Mouse (Mus musculus) intestine, embryonic 14.5 days (tissue): ENCODE results near the gene Pds5a. TPM values are rescaled to one million over a fixed set of nuclear protein-coding genes. Genes with fewer than 3 reads are reported as not detected.
A peak's percentile ranks its signal among the peaks of the same experiment; 100 is the strongest.

ENCODE experiments used
- ATAC-seq: fragments of 200-750 bp; cut with Nextera tagmentation; replicated peaks from 2 replicates; pipeline ENCODE4 v1.8.0; 2017; ENCODE audit warnings: low read depth, moderate number of reproducible peaks, moderate TSS enrichment, moderate library complexity; ENCODE audit not compliant: low FRiP score, low TSS enrichment
- DNase-seq: peaks from one replicate; pipeline ENCODE4 v3.0.0-alpha.2; 2018; ENCODE audit warnings: low spot score
- H3K27ac ChIP-seq: fragments of 300-500 bp; sonication (generic); 2 replicates; pipeline ENCODE4 v1.5.1; 2014; ENCODE audit warnings: low read depth, mild to moderate bottlenecking, control low read depth
- H3K27me3 ChIP-seq: fragments of 300-500 bp; sonication (generic); replicated peaks from 2 replicates; pipeline ENCODE4 v1.6.1; 2014; ENCODE audit warnings: low read length, control low read depth; ENCODE audit not compliant: control insufficient read depth, insufficient read depth
- H3K36me3 ChIP-seq: fragments of 300-500 bp; sonication (generic); 2 replicates; pipeline ENCODE4 v1.6.1; 2014; ENCODE audit warnings: low read length, control low read depth; ENCODE audit not compliant: control insufficient read depth, insufficient read depth
- H3K4me1 ChIP-seq: fragments of 300-500 bp; sonication (generic); replicated peaks from 2 replicates; pipeline ENCODE4 v1.6.1; 2014; ENCODE audit warnings: low read length, control low read depth, mixed read lengths; ENCODE audit not compliant: control insufficient read depth, insufficient read depth
- H3K4me2 ChIP-seq: fragments of 300-500 bp; sonication (generic); 2 replicates; pipeline ENCODE4 v1.6.1; 2014; ENCODE audit warnings: low read length
- H3K4me3 ChIP-seq: fragments of 300-500 bp; sonication (generic); 2 replicates; pipeline ENCODE4 v1.5.1; 2014; ENCODE audit warnings: low read depth, low read length, control low read depth, mixed read lengths
- H3K9ac ChIP-seq: fragments of 300-500 bp; sonication (generic); 2 replicates; pipeline ENCODE4 v1.6.1; 2014; ENCODE audit warnings: mild to moderate bottlenecking, low read length
- H3K9me3 ChIP-seq: fragments of 300-500 bp; sonication (generic); 2 replicates; pipeline ENCODE4 v1.6.1; 2016; ENCODE audit warnings: low read length, control low read depth; ENCODE audit not compliant: control insufficient read depth
- WGBS: fragments of 180-500 bp; shearing (Covaris S2); extraction: QIAGEN DNeasy Blood & Tissue Kit; methylation state at CpG from one replicate; pipeline ENCODE4 v1.1.7; 2014; 5-methylcytosine and 5-hydroxymethylcytosine counted together
- polyA plus RNA-seq: library from polyadenylated mRNA; unstranded; fragments of >200 nt; fragmentation: Nextera tagmentation; extraction: Ambion mirVana; gene quantifications from 2 replicates; pipeline ENCODE4 v1.2.1, GENCODE M21; 2014

The Pds5a gene
- polyA plus RNA-seq, 1 experiment from 2014 or later: 88.7 TPM

GRCm38 (mm10) chr5:65717063-65717902, 19.2 kb upstream of the Pds5a start:
- Histone ChIP-seq H3K27me3 (no peaks in the 10 kb centered on the region), H3K9ac (no peak overlapping the region), H3K27ac (no peak overlapping the region), H3K36me3 (no peaks in the 10 kb centered on the region), H3K4me1 (no peaks in the 10 kb centered on the region), H3K4me3 (no peak overlapping the region), H3K9me3 (no peaks in the 10 kb centered on the region), H3K4me2 (no peak overlapping the region)
- 80% methylated on average over 18 of the region's 18 CpGs for WGBS
- ATAC-seq: no peak
- DNase-seq: no peak

DNA sequence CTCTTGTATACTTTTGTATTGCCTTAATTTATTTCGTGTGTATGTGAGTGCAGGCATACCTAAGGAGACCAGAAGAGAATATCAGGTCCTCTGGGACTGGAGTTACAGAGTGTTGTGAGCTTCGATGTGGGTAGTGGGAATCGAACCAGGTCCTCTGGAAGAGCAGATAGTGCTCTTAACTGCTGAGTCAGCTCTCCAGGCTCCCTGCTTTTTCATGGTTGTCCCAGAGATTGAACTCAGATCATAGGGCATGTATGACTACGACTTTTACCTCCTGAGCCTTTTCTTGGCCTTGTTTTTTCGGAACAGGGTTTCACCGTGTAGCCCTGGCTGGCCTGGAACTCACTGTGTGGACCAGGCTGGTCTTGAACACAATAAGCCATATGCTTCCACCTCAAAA, 17.0 kb upstream of the Pds5a start:
- 90% methylated on average over 6 of the region's 6 CpGs for WGBS
- H3K36me3 ChIP-seq: no peaks in the 10 kb centered on the region
- H3K4me3 ChIP-seq: no peak overlapping the region
- no peaks in the 10 kb centered on the region for H3K4me1 ChIP-seq
- ATAC-seq (no peak), DNase-seq (no peak)
- H3K4me2 ChIP-seq: no peak overlapping the region
- H3K27me3 ChIP-seq: no peaks in the 10 kb centered on the region
- H3K9me3 ChIP-seq: no peaks in the 10 kb centered on the region
- H3K27ac ChIP-seq: no peak overlapping the region
- H3K9ac ChIP-seq: no peak overlapping the region

DNA sequence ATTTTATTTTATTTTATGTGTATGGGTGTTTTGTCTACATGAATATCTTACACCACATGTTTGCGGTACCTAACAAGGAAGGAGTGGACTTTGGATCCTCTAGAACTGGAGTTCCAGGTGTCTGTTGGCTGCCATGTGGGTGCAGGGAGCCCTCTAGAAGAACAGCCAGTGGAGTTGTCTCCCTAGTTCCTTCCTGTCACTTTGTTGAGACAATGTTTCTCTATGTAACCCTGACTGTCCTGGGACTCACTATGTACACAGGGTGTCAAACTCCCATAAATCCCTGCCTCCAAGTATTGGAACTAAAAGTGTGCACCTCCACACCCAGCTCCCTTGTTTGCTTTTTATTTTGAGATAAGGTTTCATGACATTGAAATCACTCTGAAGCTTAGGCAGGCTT, 13.4 kb upstream of the Pds5a start:
- DNase-seq (no peak), ATAC-seq (peak; percentile 89)
- no peak overlapping the region for H3K4me2 ChIP-seq
- H3K4me3 ChIP-seq: no peak overlapping the region
- no peaks in the 10 kb centered on the region for H3K9me3 ChIP-seq
- no peak overlapping the region for H3K27ac ChIP-seq
- WGBS: 79% methylated on average over 1 of the region's 1 CpGs
- H3K9ac ChIP-seq: no peak overlapping the region
- H3K4me1 ChIP-seq: no peaks in the 10 kb centered on the region
- no peaks in the 10 kb centered on the region for H3K27me3 ChIP-seq
- no peaks in the 10 kb centered on the region for H3K36me3 ChIP-seq

- no peak overlapping the region for H3K4me2 ChIP-seq
- DNase-seq (no peak), ATAC-seq (no peak)
- no peak overlapping the region for H3K4me3 ChIP-seq
- no peaks in the 10 kb centered on the region for H3K36me3 ChIP-seq
- H3K4me1 ChIP-seq: no peaks in the 10 kb centered on the region
- H3K9me3 ChIP-seq: no peaks in the 10 kb centered on the region
- no peak overlapping the region for H3K9ac ChIP-seq
- WGBS: 50% methylated on average over 8 of the region's 8 CpGs
- H3K27ac ChIP-seq: no peak overlapping the region
- H3K27me3 ChIP-seq: no peaks in the 10 kb centered on the region
Measured at GRCm38 (mm10) chr5:65710267-65710666, 12.2 kb upstream of the Pds5a start.

DNA sequence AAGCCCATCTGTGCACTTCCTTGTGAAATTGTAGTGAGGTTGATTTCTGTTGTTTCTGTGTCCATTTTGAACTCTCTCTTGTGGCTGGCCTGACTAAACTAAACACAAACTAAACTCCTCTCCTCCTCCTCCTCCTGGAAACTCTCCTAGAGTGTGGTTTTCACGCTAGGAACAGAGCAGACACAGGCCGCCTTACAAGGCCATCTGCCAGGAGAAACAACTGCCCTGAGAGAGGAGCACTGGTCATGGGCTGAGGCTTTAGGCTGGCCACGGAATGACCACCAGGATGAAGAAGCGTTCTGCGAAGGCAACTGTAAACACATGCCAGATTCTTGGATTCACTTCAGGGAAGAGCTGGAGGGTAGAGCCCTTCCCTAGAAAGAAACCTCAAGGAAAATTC, 8.9 kb upstream of the Pds5a start:
- Histone ChIP-seq H3K4me2 (no peak overlapping the region), H3K36me3 (no peaks in the 10 kb centered on the region), H3K27me3 (no peaks in the 10 kb centered on the region), H3K4me1 (no peaks in the 10 kb centered on the region), H3K9me3 (no peaks in the 10 kb centered on the region), H3K9ac (no peak overlapping the region), H3K27ac (no peak overlapping the region), H3K4me3 (no peak overlapping the region)
- no peak for ATAC-seq
- 55% methylated on average over 5 of the region's 5 CpGs for WGBS
- DNase-seq: no peak

GRCm38 (mm10) chr5:65706171-65706570, 8.1 kb upstream of the Pds5a start:
- H3K4me2 ChIP-seq: no peak overlapping the region
- ATAC-seq: no peak
- H3K27me3 ChIP-seq: no peaks in the 10 kb centered on the region
- no peak overlapping the region for H3K27ac ChIP-seq
- WGBS: 76% methylated on average over 4 of the region's 4 CpGs
- no peak for DNase-seq
- no peaks in the 10 kb centered on the region for H3K4me1 ChIP-seq
- no peaks in the 10 kb centered on the region for H3K9me3 ChIP-seq
- no peaks in the 10 kb centered on the region for H3K36me3 ChIP-seq
- no peak overlapping the region for H3K9ac ChIP-seq
- no peak overlapping the region for H3K4me3 ChIP-seq

DNA sequence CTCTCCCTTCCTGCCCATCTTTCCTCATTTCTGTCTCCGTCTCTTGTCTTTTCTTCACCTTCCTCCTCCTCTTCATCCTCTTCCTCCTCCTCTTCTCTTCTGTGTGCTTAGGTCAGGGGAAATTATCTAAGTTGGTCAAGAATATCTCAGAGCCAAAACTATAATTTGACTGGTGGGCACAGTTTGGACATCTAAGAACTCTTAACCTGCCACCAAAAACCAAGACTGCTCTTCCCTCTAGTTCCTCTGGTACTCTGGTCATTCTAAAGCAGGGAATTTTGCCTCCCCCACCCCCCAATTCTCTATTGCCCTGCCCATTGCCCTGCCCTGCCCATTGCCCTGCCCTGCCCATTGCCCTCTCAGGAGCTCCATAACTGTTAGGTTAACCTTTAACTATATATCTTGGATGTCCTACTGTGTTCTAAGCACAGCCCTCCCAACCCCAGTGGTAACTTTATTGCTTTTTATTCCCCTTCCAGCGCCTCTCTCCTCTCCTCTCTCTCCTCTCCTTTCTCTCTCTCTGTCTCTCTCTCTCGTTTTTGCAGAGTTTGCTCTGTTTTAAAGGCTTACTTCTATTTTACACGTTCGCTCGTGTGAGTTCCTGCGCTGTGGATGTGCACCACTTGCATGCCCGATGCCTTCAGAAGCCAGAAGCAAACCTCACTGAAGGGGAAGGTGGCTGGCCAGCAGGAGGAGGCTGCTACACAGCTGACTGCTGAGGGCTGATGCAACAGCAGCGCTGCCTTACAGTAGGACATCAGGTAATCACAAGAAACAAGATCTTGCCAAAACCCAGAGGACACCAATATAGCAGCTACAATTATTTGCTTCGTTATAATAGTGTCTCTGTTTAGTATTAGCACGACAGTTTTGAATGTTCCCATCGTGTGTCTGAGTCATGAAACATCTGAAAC, 6.9 kb upstream of the Pds5a start:
- Histone ChIP-seq H3K4me2 (0 out of 2 replicates have a peak overlapping the region, but pooled peaks have one; percentile 8), H3K36me3 (no peaks in the 10 kb centered on the region), H3K27ac (no peak overlapping the region), H3K27me3 (no peaks in the 10 kb centered on the region), H3K4me3 (no peak overlapping the region), H3K9me3 (no peaks in the 10 kb centered on the region), H3K4me1 (no peaks in the 10 kb centered on the region), H3K9ac (no peak overlapping the region)
- DNase-seq: peak; percentile 54
- 64% methylated on average over 12 of the region's 12 CpGs for WGBS
- ATAC-seq: no peak

DNA sequence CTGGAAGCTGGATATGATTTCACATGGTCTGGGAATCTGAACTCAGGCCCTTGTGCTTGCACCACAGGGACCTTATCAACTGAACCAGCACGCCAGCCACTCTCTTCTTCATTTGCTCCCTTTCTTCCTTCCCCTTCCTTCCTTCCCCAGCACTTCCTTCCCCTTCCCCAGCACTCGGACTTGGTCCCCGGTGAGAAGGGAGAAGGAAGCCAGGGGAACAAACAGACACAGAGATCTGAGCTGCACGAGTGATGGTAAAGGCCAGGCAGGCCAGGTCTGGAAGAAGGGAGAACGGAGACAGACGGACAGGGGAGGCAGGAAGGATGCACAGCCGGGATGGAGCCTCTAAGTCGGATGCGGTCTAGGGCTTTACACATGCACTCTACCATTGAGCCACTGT, 5.2 kb upstream of the Pds5a start:
- WGBS: 66% methylated on average over 9 of the region's 9 CpGs
- Histone ChIP-seq H3K4me3 (no peak overlapping the region), H3K9ac (no peak overlapping the region), H3K4me1 (0 out of 2 replicates have a peak, but pooled peaks cover 6% of the 10 kb centered on the region), H3K9me3 (no peaks in the 10 kb centered on the region), H3K4me2 (no peak overlapping the region), H3K27me3 (no peaks in the 10 kb centered on the region), H3K27ac (no peak overlapping the region), H3K36me3 (no peaks in the 10 kb centered on the region)
- DNase-seq: no peak
- ATAC-seq: no peak
